Mouse (Mus musculus) C2C12 (cell line): Measurements from ENCODE around the gene Syne2.

ENCODE experiments used
- CEBPB ChIP-seq: IDR thresholded peaks from one replicate; pipeline ENCODE4 v1.6.1; 2011; ENCODE audit warnings: low read depth, mild to moderate bottlenecking, control low read depth, moderate library complexity
- CTCF ChIP-seq: IDR thresholded peaks from one replicate; pipeline ENCODE4 v1.5.1; 2011; ENCODE audit not compliant: control insufficient read depth, insufficient read depth, insufficient read length
- FOSL1 ChIP-seq: IDR thresholded peaks from one replicate; pipeline ENCODE4 v1.8.0; 2011; ENCODE audit warnings: mild to moderate bottlenecking, low read length; ENCODE audit not compliant: poor library complexity, insufficient read depth, severe bottlenecking
- MAX ChIP-seq: IDR thresholded peaks from one replicate; pipeline ENCODE4 v1.6.1; 2011; ENCODE audit warnings: mild to moderate bottlenecking, control low read depth
- MYOD1 ChIP-seq: IDR thresholded peaks from one replicate; pipeline ENCODE4 v1.6.1; 2011; ENCODE audit warnings: low read depth; ENCODE audit not compliant: control insufficient read depth, insufficient read length
- MYOG ChIP-seq: IDR thresholded peaks from one replicate; pipeline ENCODE4 v1.6.1; 2011; ENCODE audit not compliant: control insufficient read depth, insufficient read length; ENCODE audit errors: extremely low read depth
- USF1 ChIP-seq: IDR thresholded peaks from one replicate; pipeline ENCODE4 v1.6.1; 2011; ENCODE audit warnings: low read depth, mild to moderate bottlenecking, control low read depth, moderate library complexity

- TF ChIP-seq MAX: no peak
- TF ChIP-seq CTCF: no peak
- no peak for TF ChIP-seq MYOG
- no peak for TF ChIP-seq USF1
- no peak for TF ChIP-seq FOSL1
- no peak for TF ChIP-seq CEBPB
- no peak for TF ChIP-seq MYOD1
Observed at GRCm38 (mm10) chr12:75905304-75905703, 87.4 kb downstream of the Syne2 start.
